Mouse (Mus musculus) frontal cortex, postnatal 10 days (tissue): ENCODE measurements at regions not wholly inside any gene's neighbourhood (a gene's known extent, or its start where the extent isn't known, plus 50 kb on each side); places are given as distances from the start of the nearest gene placed in this dataset.

Experiments
- DNase-seq, 2 experiments: peaks; one replicate each; pipeline ENCODE4 v3.0.0; 2022; ENCODE audit warnings: low spot score in 2 of 2, mixed read lengths in 1 of 2

GRCm38 (mm10) chr19:19421706-19422105 lies 310.7 kb upstream of the Rorb start:
- peak in 1 of 2 experiments; percentile 7 for DNase-seq
